Mouse (Mus musculus) hematopoietic stem cell, adult 5-6 weeks (primary cell): ENCODE results near the gene Tdrd7. TPM values are rescaled to one million over a fixed set of nuclear protein-coding genes. Genes with fewer than 3 reads are reported as not detected.

ENCODE experiments used
- ATAC-seq, 2 experiments: fragments of 125-278 bp in 1 of 2; replicated peaks in 1 of 2; 2 replicates each; pipeline ENCODE4 v1.8.0; 2016 to 2017; ENCODE audit warnings: inconsistent platforms in 2 of 2, mild to moderate bottlenecking in 2 of 2, moderate number of reproducible peaks in 2 of 2, low read depth in 1 of 2, moderate TSS enrichment in 1 of 2; ENCODE audit not compliant: low FRiP score in 2 of 2, poor library complexity in 2 of 2, severe bottlenecking in 2 of 2, insufficient read depth in 1 of 2, low TSS enrichment in 1 of 2
- total RNA-seq: library from RNA; stranded (forward); fragments of 172-1452, 232-1000 nt; gene quantifications from 2 replicates; pipeline ENCODE4 v1.2.3, GENCODE M21; 2017

Gene Tdrd7
- 14.4 and 15.2 TPM in 2 replicates for total RNA-seq

DNA sequence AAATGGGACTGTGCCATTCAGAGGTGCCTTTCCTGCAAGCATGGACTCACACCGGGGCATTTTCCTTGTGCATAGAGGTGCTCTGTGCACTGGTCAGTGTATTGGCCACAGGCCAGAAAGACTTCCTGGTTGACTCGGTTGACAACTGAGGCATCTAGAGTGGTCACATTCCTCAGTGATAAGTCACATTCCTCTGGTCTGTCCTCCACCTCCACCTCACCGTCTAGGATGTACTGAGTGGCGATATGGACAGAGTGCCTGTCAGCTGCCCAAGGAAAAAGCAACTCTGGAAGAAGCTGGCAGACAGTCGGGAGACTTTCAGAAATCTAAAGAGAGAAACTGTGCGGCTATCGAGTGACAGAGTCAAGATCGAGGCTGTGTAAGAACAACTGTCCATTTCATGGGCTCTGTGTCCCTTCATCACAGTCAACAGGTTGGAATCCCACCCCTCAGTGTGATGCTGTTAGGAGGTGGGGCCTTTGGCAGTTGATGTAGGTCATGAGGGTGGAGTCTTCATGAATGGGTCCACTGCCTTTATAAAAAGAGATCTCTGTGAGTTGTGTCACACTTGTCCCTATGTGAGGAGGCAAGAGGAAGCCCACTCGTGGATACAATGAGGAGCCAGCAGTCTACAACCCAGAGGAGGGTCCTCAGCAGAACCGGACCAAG lies at the start of gene Tdrd7:
Gene Tdrd7 (plus strand): TSS at position 564 of the 669 bp plus-strand sequence.
- ATAC-seq = no peak

- ATAC-seq = no peak
Measured at GRCm38 (mm10) chr4:45917091-45917490, 48.0 kb upstream of the Tdrd7 start.

GRCm38 (mm10) chr4:45921663-45922435 lies 43.3 kb upstream of the Tdrd7 start:
- ATAC-seq = no peak

GRCm38 (mm10) chr4:45924011-45924410 lies 41.1 kb upstream of the Tdrd7 start:
- 0 out of 4 replicates have a peak, but pooled peaks of 1 of the 2 experiments have one; percentile 22 for ATAC-seq

GRCm38 (mm10) chr4:45928561-45928960 lies 36.6 kb upstream of the Tdrd7 start:
- no peak for ATAC-seq

DNA sequence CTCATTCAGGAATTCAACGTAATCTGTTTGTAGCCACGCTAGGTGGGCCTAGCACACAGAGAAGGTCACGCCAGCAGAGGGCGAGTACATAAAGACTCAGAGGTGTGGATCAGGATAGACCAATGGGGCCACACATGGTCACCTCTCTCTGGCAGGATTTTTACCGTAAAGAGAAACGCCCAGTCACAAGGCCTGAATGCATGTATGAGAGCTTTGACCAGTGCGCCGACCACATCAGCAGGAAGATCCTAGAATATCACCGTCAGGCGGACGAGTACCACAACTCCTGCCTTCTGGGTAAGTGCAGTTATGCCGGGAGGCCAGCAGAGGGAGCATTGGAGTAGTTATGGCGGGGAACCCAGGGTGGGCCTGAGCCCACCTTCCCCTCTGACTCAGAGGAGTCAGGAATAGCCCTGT lies 23.5 kb upstream of the Tdrd7 start:
- ATAC-seq = peak; percentile 76 to 80

- no peak for ATAC-seq
Measured at GRCm38 (mm10) chr4:45947729-45948128, 17.4 kb upstream of the Tdrd7 start.

DNA sequence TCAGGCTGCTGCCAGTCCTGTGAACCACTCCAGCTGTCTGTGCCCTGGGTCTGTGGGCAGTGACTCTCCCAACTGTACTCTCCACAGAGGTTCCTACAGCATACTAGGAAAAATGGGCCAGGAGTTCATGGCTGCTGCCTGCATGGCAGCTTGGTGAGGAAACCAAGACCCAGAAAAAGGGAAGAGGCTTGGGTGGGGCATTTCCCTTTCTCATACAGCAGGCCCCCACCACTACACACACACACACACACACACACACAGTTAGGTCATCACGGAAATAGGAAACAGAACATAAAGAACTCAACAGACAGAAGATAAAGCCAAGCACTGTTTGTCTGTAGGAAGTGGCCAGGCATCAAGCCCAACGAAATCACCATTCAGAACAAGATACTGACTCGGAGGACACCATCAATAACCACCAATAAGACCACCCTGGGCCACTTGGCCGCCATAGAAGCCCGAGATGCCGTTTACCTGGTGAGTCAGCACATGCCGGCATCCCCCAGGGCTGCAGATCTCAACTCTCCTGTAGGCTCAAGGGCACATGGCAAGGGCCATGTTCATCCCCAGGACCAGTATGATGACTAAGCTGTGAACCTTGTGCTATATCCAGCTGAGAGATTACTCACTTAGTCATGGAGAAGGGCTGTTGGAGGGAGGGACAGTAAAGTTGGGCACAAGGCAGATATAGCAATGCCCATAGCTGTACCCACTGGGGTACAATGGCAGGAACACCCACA lies 15.9 kb upstream of the Tdrd7 start:
- ATAC-seq = peak; percentile 77 to 79; a peak in 3 of 4 replicates

DNA sequence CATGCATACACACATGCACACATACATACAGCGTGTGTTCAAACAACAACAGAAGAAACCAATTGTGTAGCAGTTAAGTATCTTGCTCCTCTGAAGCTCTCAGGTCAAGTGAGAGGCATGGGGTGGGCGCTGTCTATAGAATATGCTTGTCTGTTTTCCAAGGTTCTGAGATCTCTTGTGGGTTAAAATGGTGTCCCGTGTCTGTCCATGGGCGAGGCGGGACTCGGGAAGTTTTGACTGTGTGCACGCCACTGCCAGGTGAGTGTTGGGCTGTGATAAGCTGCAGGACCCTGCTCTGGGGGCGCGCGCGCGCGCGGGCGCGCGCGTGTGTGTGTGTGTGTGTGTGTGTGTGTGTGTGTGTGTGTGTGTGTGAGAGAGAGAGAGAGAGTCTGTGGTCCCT lies 13.3 kb upstream of the Tdrd7 start:
- ATAC-seq = no peak

GRCm38 (mm10) chr4:45953025-45953919 lies 11.9 kb upstream of the Tdrd7 start:
- no peak for ATAC-seq

GRCm38 (mm10) chr4:45955235-45955634 lies 9.9 kb upstream of the Tdrd7 start:
- no peak for ATAC-seq

DNA sequence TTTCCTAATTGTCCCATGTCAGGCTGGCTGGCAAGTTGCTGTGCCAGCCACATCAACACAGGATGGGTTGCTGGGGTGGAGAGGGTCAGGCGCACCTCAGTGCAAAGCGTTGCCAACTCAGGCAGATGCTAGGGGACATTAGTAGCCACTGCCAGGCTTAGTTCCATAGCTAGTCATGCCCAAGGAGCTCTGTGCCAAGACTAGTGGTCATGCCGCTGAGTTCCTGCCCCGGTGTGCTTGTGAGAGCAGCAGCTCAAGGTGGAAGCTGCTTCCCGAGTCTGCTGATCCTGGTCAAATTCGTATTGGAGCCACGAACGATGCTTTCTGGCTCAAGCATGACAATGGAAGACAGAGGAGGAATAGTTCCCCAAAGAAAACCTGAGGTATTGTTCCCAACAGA lies 9.0 kb upstream of the Tdrd7 start:
- no peak for ATAC-seq

DNA sequence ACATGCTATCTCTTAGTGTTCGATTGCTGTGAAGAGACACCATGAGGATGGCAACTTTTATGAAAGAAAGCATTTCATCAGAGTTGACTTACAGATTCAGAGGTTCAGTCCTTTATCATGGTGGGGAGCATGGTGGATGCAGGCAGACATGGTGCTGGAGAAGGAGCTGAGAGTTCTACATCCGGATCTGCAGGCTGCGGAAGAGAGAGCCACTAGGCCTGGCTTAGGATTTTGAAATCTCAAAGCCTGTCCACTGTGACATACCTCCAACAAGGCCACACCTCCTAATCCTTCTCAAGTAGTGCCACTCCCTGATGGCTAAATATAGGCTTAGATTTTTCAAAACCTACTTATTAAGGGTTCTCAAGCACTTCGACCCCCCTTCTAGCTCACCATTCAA lies 8.4 kb upstream of the Tdrd7 start:
- ATAC-seq = no peak

- ATAC-seq = peak; percentile 12 to 53; a peak in 2 of 4 replicates
Measured at GRCm38 (mm10) chr4:45965737-45966447, 758 bp downstream of the Tdrd7 start.

DNA sequence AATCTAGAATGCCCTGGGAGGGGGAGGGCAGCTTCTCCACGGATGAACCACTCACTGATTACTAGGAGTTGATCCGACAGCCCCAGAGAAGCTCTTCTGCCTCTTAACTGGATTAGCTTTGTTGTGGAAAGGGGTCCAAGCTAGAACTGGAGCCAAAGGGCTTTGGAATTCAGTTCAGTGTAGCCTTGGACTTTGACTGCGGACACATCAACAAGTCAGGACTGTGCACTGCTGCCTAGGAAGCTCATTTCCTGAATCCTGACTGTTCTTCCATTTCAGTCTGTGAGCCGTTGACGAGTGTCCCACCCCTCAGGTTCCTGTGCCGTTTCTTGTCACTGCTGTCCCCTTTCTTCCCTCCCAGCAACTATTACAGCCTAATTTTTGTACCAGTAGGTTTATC lies 1.6 kb downstream of the Tdrd7 start:
- ATAC-seq = no peak

DNA sequence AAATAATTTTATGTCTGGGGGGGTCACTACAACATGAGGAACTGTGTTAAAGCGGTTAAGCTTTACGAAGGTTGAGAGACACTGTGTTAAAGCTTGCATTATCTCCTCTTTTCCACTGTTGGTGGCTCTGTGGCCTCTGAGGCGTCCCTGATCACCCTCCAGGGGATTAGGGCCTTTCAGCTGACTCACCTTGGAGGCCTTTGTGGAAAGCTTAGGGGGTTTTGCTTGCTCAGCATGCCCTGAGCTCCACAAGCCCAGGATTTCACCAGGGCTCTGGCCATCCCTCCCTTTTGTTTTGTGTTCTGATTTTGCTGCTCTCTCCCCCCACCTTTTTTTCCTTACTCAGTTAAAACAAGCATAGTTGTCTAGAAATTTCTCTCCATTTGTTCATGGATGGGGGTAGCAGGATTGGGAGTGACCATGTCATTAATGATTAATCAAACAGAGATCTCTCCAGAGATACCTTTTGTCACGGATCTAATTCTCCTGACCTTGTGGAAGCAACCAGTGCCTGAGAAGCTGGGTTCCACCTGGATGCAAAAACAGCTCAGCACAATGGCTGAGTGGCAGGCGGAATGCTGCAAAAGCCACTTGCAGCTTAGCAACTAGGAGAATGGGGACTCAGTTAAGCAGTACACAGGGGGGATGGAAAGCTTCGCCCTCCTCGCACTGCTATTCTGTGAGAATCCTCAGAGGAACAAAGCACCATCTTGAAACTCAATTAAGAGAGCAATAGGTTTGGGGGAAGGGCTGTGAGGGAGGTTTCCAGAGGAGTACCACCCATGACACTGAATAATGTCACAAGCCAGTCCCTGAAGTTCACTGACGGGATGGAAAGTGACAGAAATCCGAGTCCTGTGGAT lies 2.6 kb downstream of the Tdrd7 start:
- no peak for ATAC-seq
